Mouse (Mus musculus) bone marrow, adult 2 months (tissue): ENCODE measurements around the gene Kctd12. TPM values are rescaled to one million over a fixed set of nuclear protein-coding genes. Genes with fewer than 3 reads are reported as not detected.

Source experiments
- H3K27ac ChIP-seq: fragments of 200-500 bp; 2 replicates; pipeline ENCODE4 v1.5.1; 2012; ENCODE audit warnings: low read depth, mild to moderate bottlenecking, control low read depth, inconsistent platforms, low read length; ENCODE audit not compliant: control insufficient read depth, poor library complexity, insufficient read depth
- H3K4me1 ChIP-seq: fragments of 200-500 bp; 2 replicates; pipeline ENCODE4 v1.6.1; 2011; ENCODE audit warnings: low read length; ENCODE audit not compliant: control insufficient read depth, insufficient read depth
- H3K4me3 ChIP-seq: fragments of 200-500 bp; replicated peaks from 2 replicates; pipeline ENCODE3; 2011; ENCODE audit warnings: mild to moderate bottlenecking, low read depth, low read length, control low read depth; ENCODE audit not compliant: control insufficient read depth
- CTCF ChIP-seq: fragments of 200-500 bp; IDR thresholded peaks from 2 replicates; pipeline ENCODE4 v1.5.1; 2011; ENCODE audit warnings: low read length, control low read depth; ENCODE audit not compliant: control insufficient read depth, insufficient read depth
- POLR2A ChIP-seq: fragments of 200-500 bp; IDR thresholded peaks from 2 replicates; pipeline ENCODE4 v1.6.1; 2011; ENCODE audit warnings: low read depth, mild to moderate bottlenecking, control low read depth, low read length, borderline replicate concordance; ENCODE audit not compliant: control insufficient read depth
- WGBS: fragments of 180-500 bp; shearing (Covaris S2); methylation state at CpG from one replicate; pipeline ENCODE4 v1.1.7; 2018; 5-methylcytosine and 5-hydroxymethylcytosine counted together
- polyA plus RNA-seq: library from polyadenylated mRNA; stranded (reverse); fragments of >200 nt; gene quantifications from 2 replicates; pipeline ENCODE4 v1.2.4, GENCODE M21; 2011; ENCODE audit warnings: low replicate concordance; ENCODE audit not compliant: missing spikeins, insufficient read depth, insufficient read length

The Kctd12 gene
- polyA plus RNA-seq, 1 experiment = 17.9 TPM

GRCm38 (mm10) chr14:102980481-102980880, 2.0 kb downstream of the Kctd12 start:
- TF ChIP-seq POLR2A (no peak), CTCF (no peak)
- H3K27ac ChIP-seq = peak overlapping the region; percentile 50
- peak overlapping the region; percentile 62 for H3K4me3 ChIP-seq
- WGBS = 2% methylated on average over 7 of the region's 7 CpGs
- peaks cover 1% of the 10 kb centered on the region; the same call in 1 of the 2 replicates for H3K4me1 ChIP-seq

- peak overlapping the region; percentile 71 for H3K4me3 ChIP-seq
- peak overlapping the region; percentile 61; the same call in 1 of the 2 replicates for H3K27ac ChIP-seq
- under 1% methylated on average over 10 of the region's 10 CpGs for WGBS
Measured at GRCm38 (mm10) chr14:102979831-102980230, 2.6 kb downstream of the Kctd12 start.

GRCm38 (mm10) chr14:102975865-102976264, 6.6 kb downstream of the Kctd12 start:
- WGBS = 23% methylated on average over 6 of the region's 6 CpGs
- peaks cover 1% of the 10 kb centered on the region; the same call in 1 of the 2 replicates for H3K4me1 ChIP-seq
- H3K27ac ChIP-seq = no peak overlapping the region
- TF ChIP-seq CTCF (no peak), POLR2A (no peak)
- no peak overlapping the region for H3K4me3 ChIP-seq

More at GRCm38 (mm10) chr14:102979831-102980230, 2.6 kb downstream of the Kctd12 start:
- peaks cover 1% of the 10 kb centered on the region; the same call in 1 of the 2 replicates for H3K4me1 ChIP-seq
- TF ChIP-seq POLR2A (no peak), CTCF (no peak)

- Histone ChIP-seq H3K4me3 (no peak overlapping the region), H3K4me1 (no peaks in the 10 kb centered on the region), H3K27ac (no peak overlapping the region)
- TF ChIP-seq POLR2A (no peak), CTCF (no peak)
- 67% methylated on average over 5 of the region's 5 CpGs for WGBS
Measured at GRCm38 (mm10) chr14:102968824-102969223, 13.6 kb downstream of the Kctd12 start.

- Histone ChIP-seq H3K27ac (no peak overlapping the region), H3K4me1 (no peaks in the 10 kb centered on the region), H3K4me3 (no peak overlapping the region)
- TF ChIP-seq POLR2A = no peak
- no peak for TF ChIP-seq CTCF
- WGBS = 56% methylated on average over 7 of the region's 7 CpGs
Measured at GRCm38 (mm10) chr14:102966241-102966640, 16.2 kb downstream of the Kctd12 start.

- Histone ChIP-seq H3K4me3 (no peak overlapping the region), H3K27ac (no peak overlapping the region), H3K4me1 (no peaks in the 10 kb centered on the region)
- TF ChIP-seq POLR2A (no peak), CTCF (no peak)
- WGBS = 74% methylated on average over 1 of the region's 1 CpGs
Measured at GRCm38 (mm10) chr14:102965841-102966240, 16.6 kb downstream of the Kctd12 start.

DNA sequence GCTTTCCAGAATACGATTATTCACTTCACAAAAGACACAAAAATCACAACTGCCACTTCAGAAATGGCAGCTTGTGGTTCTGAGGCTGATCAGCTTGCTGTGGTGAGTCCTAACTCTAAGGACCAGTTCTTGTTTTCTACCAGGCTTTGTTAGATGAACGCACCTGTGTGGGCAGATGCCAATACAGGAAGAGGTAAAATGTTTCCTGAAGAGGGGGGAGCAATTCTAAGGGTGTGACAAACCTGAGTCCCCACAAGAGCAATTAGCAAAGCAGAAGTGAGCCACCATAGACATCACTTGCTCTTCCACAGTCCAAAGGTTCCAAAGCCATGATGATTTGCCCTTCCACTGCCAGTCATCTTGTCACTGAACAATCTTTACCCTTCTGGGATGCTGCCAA, 20.4 kb downstream of the Kctd12 start:
- no peak overlapping the region for H3K4me3 ChIP-seq
- WGBS = 40% methylated on average over 2 of the region's 2 CpGs
- H3K4me1 ChIP-seq = no peaks in the 10 kb centered on the region
- TF ChIP-seq CTCF (no peak), POLR2A (no peak)
- no peak overlapping the region for H3K27ac ChIP-seq

- TF ChIP-seq POLR2A (no peak), CTCF (no peak)
- no peaks in the 10 kb centered on the region for H3K4me1 ChIP-seq
- no peak overlapping the region for H3K4me3 ChIP-seq
- no peak overlapping the region for H3K27ac ChIP-seq
- WGBS = 75% methylated on average over 8 of the region's 8 CpGs
Measured at GRCm38 (mm10) chr14:102953511-102953910, 28.9 kb downstream of the Kctd12 start.

- TF ChIP-seq POLR2A (no peak), CTCF (no peak)
- H3K4me1 ChIP-seq = no peaks in the 10 kb centered on the region
- 56% methylated on average over 1 of the region's 1 CpGs for WGBS
- H3K4me3 ChIP-seq = no peak overlapping the region
- H3K27ac ChIP-seq = no peak overlapping the region
Measured at GRCm38 (mm10) chr14:102951974-102952373, 30.5 kb downstream of the Kctd12 start.
